Mouse (Mus musculus) neutrophil, adult 59 days (primary cell): Measurements from ENCODE around the gene Ecm2. TPM values are rescaled to one million over a fixed set of nuclear protein-coding genes. Genes with fewer than 3 reads are reported as not detected.

Source experiments
- total RNA-seq, 2 experiments: library from RNA; stranded (reverse); gene quantifications; 1 replicate in 1 of 2; 2 replicates in 1 of 2; pipeline ENCODE4 v1.2.4; 2023

Gene Ecm2
- total RNA-seq: not detected

GRCm38 (mm10) chr13:49504510-49504909, at the start of gene Ecm2:
Ecm2 (plus strand) TSS chr13:49504810.

GRCm38 (mm10) chr13:49492376-49493368, 11.9 kb upstream of the Ecm2 start, which contains the start of gene Tes3-ps:
Tes3-ps (plus strand) TSS chr13:49493318.

GRCm38 (mm10) chr13:49544279-49544678, 39.7 kb downstream of the Ecm2 start, which contains the start of gene Aspn:
Aspn (plus strand) TSS chr13:49544443.

GRCm38 (mm10) chr13:49581541-49582530, 77.2 kb downstream of the Ecm2 start, which contains the start of gene Omd:
Omd (plus strand) TSS chr13:49582462.

Other genes with a start within 250 kb of the Ecm2 start
- 100 to 1,000 TPM; 103 to 105 TPM for gene Fgd3, start 184.5 kb upstream of the Ecm2 start, total RNA-seq
- gene Bicd2, start 163.2 kb upstream of the Ecm2 start, total RNA-seq: 10 to 100 TPM; 15.3 to 18.7 TPM
- gene Ippk, start 83.6 kb upstream of the Ecm2 start, total RNA-seq: 1 to 10 TPM; 4.6 to 5.2 TPM
- gene Tes3-ps, start 11.5 kb upstream of the Ecm2 start, total RNA-seq: under 1 TPM; 0.53 to 0.80 TPM
- not detected for gene Aspn, start 39.6 kb downstream of the Ecm2 start, total RNA-seq
- not detected for gene Omd, start 77.7 kb downstream of the Ecm2 start, total RNA-seq
- not detected for gene Ogn, start 103.2 kb downstream of the Ecm2 start, total RNA-seq
- 1 to 10 TPM; 6.8 to 7.1 TPM for gene Cenpp, start 148.0 kb downstream of the Ecm2 start, total RNA-seq
- 1 to 10 TPM; 7.8 to 8.8 TPM for gene Nol8, start 148.3 kb downstream of the Ecm2 start, total RNA-seq
- 10 to 100 TPM; 29.3 to 39.0 TPM for gene Iars, start 177.3 kb downstream of the Ecm2 start, total RNA-seq